14 mouse cellular contexts compared by ENCODE assay signal in genomic region chr7:118441535-118441934, GRCm38 (mm10). TPM values are rescaled to one million over a fixed set of nuclear protein-coding genes. Genes with fewer than 3 reads are reported as not detected.
DNase-seq lines count a peak whose midpoint lies in the region; ATAC-seq and TF ChIP-seq lines count a peak whose summit lies in the region.
"Had no signal": no experiment of that assay in that cellular context is flagged by ENCODE, and none has a peak within 500 bp of the region (broad histone marks: within the 10 kb centered on the region; RNA-seq: fewer than 3 reads in every experiment).

No protein-coding gene starts in this region.

- DNase-seq in gastrocnemius, adult 18-20 months (ENCODE audit: low spot score): peak; percentile 64
- DNase-seq in gastrocnemius, postnatal 10 days: no peak
- DNase-seq in lung, adult 18-20 months: peak; percentile 52 to 60
- no peak for DNase-seq in lung, adult 2 months
- DNase-seq in gastrocnemius, postnatal 36 days: peak; percentile 32 to 38
- peak; percentile 63 for DNase-seq in lung, postnatal 36 days
- no peak for DNase-seq in retina, postnatal 1 day
- DNase-seq: liver, postnatal 0 days; thymus, postnatal 25 days had no signal

- intact Hi-C loops in gastrocnemius, postnatal 36 days (cut with DNase I): no loop called here

- ATAC-seq in cerebellum, adult (ENCODE audit: insufficient number of reproducible peaks, low FRiP score, low TSS enrichment): no peak
- ATAC-seq: liver, postnatal 0 days had no signal

- 73% methylated on average over 6 of the region's 6 CpGs for WGBS in lung, adult 2 months

- no peaks in the 10 kb centered on the region for H3K4me1 ChIP-seq in lung, adult 2 months (ENCODE audit: control insufficient read depth, insufficient read depth, low read length)

- TF ChIP-seq POLR2A in lung, adult 2 months (IDR thresholded peaks at IDR 0.05; ENCODE audit: borderline replicate concordance, extremely low read depth, low read depth, low read length): no peak

- TF ChIP-seq CTCF in lung, adult 2 months (IDR thresholded peaks at IDR 0.05; ENCODE audit: insufficient read depth, low read length): no peak

- no peak overlapping the region for H3K4me3 ChIP-seq in lung, adult 2 months (replicated peaks; ENCODE audit: extremely low read depth, low read depth, low read length)
- H3K4me3 ChIP-seq: hindbrain, embryonic 13.5 days; kidney, embryonic 15.5 days; midbrain, embryonic 12.5 days; neural tube, embryonic 12.5 days had no signal

RNA-seq across cellular contexts. Expression of gene Syt17, which starts 6.5 kb away (rescaled TPM):
- total RNA-seq in gastrocnemius, adult 18-20 months (2021): under 1 TPM; 0.25 to 0.52 TPM
- total RNA-seq in gastrocnemius, postnatal 10 days (2021): 1 to 10 TPM; 1.4 to 2.2 TPM
- polyA plus RNA-seq in lung, adult 2 months (2012; rRNA removed): 5.0 and 6.8 TPM in 2 replicates
- under 1 TPM; 0.27 to 0.38 TPM for total RNA-seq in gastrocnemius, postnatal 36 days (2021)

RNA-seq across cellular contexts. Expression of gene Itpripl2, which starts 50.2 kb away (rescaled TPM):
- 1 to 10 TPM; 5.2 to 8.2 TPM for total RNA-seq in gastrocnemius, adult 18-20 months (2021)
- 10 to 100 TPM; 21.3 to 29.2 TPM for total RNA-seq in gastrocnemius, postnatal 10 days (2021)
- 60.9 and 84.2 TPM in 2 replicates for polyA plus RNA-seq in lung, adult 2 months (2012; rRNA removed)
- 1 to 10 TPM; 8.0 to 8.8 TPM for total RNA-seq in gastrocnemius, postnatal 36 days (2021)

Comparison
In these comparisons a context has a peak if more than half of its experiments do, and no peak if none do; other contexts are left out.
1. DNase-seq: peak in gastrocnemius, adult 18-20 months (single experiment), lung, adult 18-20 months (2 of 2), gastrocnemius, postnatal 36 days (2 of 2) and lung, postnatal 36 days (single experiment); none in gastrocnemius, postnatal 10 days (single experiment), lung, adult 2 months (single experiment) and retina, postnatal 1 day (single experiment).